Mouse (Mus musculus) testis, adult 2 months (tissue): Measurements from ENCODE around the gene Prkn.

Source experiments
- CTCF ChIP-seq: fragments of 200-500 bp; IDR thresholded peaks from 2 replicates; pipeline ENCODE4 v1.5.1; 2012; ENCODE audit warnings: low read depth, mild to moderate bottlenecking, inconsistent platforms, low read length, moderate library complexity; ENCODE audit not compliant: control insufficient read depth, insufficient read depth, insufficient replicate concordance
- POLR2A ChIP-seq: fragments of 200-500 bp; IDR thresholded peaks from 2 replicates; pipeline ENCODE4 v1.6.1; 2012; ENCODE audit warnings: low read depth, mild to moderate bottlenecking, inconsistent platforms, low read length, moderate library complexity; ENCODE audit not compliant: control insufficient read depth

DNA sequence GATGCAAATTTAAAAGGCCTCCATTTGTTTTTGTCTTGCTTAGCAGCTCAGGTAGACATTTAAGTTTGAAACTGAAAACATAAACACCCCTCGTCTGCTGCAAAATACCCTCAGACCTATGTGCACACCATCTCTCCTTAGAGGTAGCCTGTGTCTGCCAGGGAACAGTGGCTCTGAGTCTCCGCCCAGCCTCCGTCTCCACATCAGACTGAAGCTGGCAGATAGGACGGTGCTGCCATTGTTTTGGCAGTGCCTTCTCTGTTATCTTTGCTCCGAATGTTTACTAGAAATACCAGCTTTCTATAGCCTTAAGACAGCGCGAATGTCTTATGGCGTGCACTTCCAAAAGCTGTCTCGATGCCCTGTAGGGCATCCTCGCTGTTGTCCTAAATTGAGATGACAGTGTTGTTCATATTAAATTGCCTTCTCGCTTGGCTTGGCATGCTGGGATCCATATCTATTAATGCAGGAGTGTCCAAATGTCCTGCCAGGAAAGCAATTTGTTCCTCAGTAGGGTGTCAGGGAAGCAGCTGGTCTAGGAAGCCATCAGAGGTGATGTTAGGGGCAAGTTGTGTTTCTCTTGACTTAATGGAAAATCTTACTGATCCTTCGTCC, 1047.5 kb downstream of the Prkn start:
- TF ChIP-seq CTCF (no peak), POLR2A (no peak)
